Mouse (Mus musculus): ENCODE results near the gene Hbb-bt. TPM values are rescaled to one million over a fixed set of nuclear protein-coding genes. Genes with fewer than 3 reads are reported as not detected.
"Not testable (repeated sequence)": the region's sequence is repeated elsewhere in the genome, so short reads cannot be mapped to it uniquely, and the experiment has no call there.

Hbb-bt gene
- polyA plus RNA-seq, 1 experiment, result 261 TPM

DNA sequence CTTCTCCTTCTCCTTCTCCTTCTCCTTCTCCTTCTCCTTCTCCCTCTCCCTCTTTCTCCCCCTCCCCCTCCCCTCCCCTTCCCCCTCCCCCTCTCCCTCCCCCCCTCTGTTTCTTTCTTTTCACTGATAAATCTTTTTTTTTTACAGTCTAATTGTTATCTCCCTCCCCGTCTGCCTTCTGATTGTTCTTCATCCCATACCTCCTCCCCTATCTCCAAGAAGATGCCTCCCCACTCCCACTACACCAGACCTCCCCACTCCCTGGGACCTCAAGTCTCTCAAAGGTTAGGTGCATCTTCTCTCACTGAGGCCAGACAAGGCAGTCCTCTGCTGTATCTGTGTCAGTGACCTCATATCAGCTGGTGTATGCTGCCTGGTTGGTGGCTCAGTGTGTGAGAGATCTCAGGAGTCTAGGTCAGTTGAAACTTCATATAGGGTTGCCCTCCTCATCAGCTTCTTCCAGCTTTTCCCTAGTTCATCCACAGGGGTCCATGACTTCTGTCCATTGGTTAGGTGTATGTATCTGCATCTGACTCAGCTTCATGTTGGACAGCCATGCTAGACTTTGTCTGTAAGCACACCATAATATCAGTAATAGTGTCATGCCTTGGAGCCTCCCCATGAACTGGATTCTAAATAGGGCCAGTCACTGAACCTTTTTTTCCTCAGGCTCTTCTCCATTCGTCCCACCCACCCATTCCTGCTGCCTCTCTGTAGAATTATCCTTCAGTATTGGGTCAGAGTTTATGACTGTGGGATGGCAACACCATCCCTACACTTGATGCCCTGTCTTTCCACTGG lies 30.9 kb upstream of the Hbb-bt start:
- DNase-seq, result no peak
- no peaks in the 10 kb centered on the region for H3K27me3 ChIP-seq (ENCODE audit: control insufficient read depth, insufficient read depth, low read length)
- 71% methylated on average over 1 of the region's 2 CpGs for WGBS
- no peak overlapping the region for H3K27ac ChIP-seq (ENCODE audit: control insufficient read depth, insufficient read depth, low read length)
- no peak for TF ChIP-seq POLR2A (IDR thresholded peaks at IDR 0.05; ENCODE audit: control insufficient read depth, extremely low read depth, insufficient read depth, low read length, poor library complexity)
- TF ChIP-seq CTCF (IDR thresholded peaks at IDR 0.05; ENCODE audit: borderline replicate concordance, control insufficient read depth, extremely low read depth, insufficient read depth, low read length, poor library complexity), result no peak
- H3K4me3 ChIP-seq (ENCODE audit: control insufficient read depth, insufficient read depth, low read length), result no peak overlapping the region
- no peaks in the 10 kb centered on the region for H3K36me3 ChIP-seq (ENCODE audit: control insufficient read depth, insufficient read depth, low read length)
- no peaks in the 10 kb centered on the region for H3K4me1 ChIP-seq (replicated peaks; ENCODE audit: control insufficient read depth, insufficient read depth, low read length)

DNA sequence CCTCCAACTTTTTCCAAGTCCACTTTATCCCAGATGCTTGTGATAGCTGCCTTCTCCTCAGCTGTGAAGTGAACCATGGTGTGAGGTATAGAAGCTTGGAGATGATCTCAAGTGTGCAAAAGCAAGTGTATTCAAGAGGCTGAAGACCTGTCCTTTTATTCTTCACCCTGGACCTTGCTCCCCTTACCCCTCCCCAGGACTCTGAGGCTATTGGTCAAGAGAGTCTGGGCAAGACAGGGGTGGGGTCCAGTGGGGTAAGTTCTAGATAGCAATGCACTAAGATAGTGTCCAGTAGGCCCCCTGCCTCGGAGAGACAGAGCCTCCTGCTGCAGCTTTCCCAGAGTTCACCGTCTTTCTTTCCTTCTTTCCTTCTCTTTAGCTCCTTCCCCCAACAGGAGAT lies 29.2 kb upstream of the Hbb-bt start, which contains the start of gene Hbb-bh1:
TSS of gene Hbb-bh1 (minus strand) at position 131 of the 400 bp plus-strand sequence.
- no peak within 1 kb of the TSS for H3K27ac ChIP-seq (ENCODE audit: control insufficient read depth, insufficient read depth, low read length)
- H3K4me3 ChIP-seq (ENCODE audit: control insufficient read depth, insufficient read depth, low read length), result no peak within 1 kb of the TSS
- no peak for TF ChIP-seq CTCF (IDR thresholded peaks at IDR 0.05; ENCODE audit: borderline replicate concordance, control insufficient read depth, extremely low read depth, insufficient read depth, low read length, poor library complexity)
- no peak for TF ChIP-seq POLR2A (IDR thresholded peaks at IDR 0.05; ENCODE audit: control insufficient read depth, extremely low read depth, insufficient read depth, low read length, poor library complexity)
- WGBS, result 95% methylated on average over 2 of the region's 2 CpGs
- DNase-seq, result no peak
- H3K36me3 ChIP-seq (ENCODE audit: control insufficient read depth, insufficient read depth, low read length), result no peaks in the 10 kb centered on the region
- H3K4me1 ChIP-seq (replicated peaks; ENCODE audit: control insufficient read depth, insufficient read depth, low read length), result no peaks in the 10 kb centered on the region
- H3K27me3 ChIP-seq (ENCODE audit: control insufficient read depth, insufficient read depth, low read length), result no peaks in the 10 kb centered on the region

DNA sequence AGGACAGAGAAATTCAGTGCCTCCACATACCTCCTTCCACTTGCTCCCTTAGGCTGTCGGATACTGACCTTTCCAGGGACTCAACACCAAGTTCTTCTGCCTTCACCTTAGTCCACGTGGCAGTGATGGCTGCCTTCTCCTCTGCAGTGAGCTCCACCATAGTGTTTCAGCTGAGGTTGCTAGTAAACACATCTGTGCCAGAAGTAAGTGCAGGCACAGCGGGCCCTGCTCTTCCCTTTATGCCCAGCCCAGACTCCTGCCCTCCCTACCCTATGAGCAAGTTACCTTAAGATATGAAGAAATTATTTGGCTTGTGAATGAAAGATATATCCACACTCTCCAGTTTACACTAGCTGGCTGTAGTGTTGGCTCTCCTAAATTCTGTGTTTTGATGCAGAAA lies 26.5 kb upstream of the Hbb-bt start, which contains the start of gene Hbb-bh2:
TSS of gene Hbb-bh2 (minus strand) at position 253 of the 400 bp plus-strand sequence.
- no peak within 1 kb of the TSS for H3K4me3 ChIP-seq (ENCODE audit: control insufficient read depth, insufficient read depth, low read length)
- H3K36me3 ChIP-seq (ENCODE audit: control insufficient read depth, insufficient read depth, low read length), result no peaks in the 10 kb centered on the region
- H3K27me3 ChIP-seq (ENCODE audit: control insufficient read depth, insufficient read depth, low read length), result no peaks in the 10 kb centered on the region
- no peaks in the 10 kb centered on the region for H3K4me1 ChIP-seq (replicated peaks; ENCODE audit: control insufficient read depth, insufficient read depth, low read length)
- TF ChIP-seq POLR2A (IDR thresholded peaks at IDR 0.05; ENCODE audit: control insufficient read depth, extremely low read depth, insufficient read depth, low read length, poor library complexity), result no peak
- TF ChIP-seq CTCF (IDR thresholded peaks at IDR 0.05; ENCODE audit: borderline replicate concordance, control insufficient read depth, extremely low read depth, insufficient read depth, low read length, poor library complexity), result no peak
- H3K27ac ChIP-seq (ENCODE audit: control insufficient read depth, insufficient read depth, low read length), result no peak within 1 kb of the TSS
- no peak for DNase-seq
- 75% methylated on average over 3 of the region's 3 CpGs for WGBS

DNA sequence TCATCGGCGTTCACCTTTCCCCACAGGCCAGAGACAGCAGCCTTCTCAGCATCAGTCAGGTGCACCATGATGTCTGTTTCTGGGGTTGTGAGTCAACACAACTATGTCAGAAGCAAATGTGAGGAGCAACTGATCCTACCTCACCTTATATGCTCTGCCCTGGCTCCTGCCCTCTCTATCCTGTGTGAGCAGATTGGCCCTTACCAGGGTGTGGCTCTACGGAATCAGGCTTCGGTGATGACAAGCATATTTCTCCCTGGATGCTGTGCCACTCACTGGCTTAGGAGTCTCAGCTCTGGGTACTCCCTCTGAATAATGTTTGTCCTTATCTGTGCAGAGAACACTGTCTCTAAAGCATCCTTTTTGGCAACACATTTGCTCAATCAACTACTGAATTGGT lies 14.0 kb upstream of the Hbb-bt start, which contains the start of gene Hbb-bs:
TSS of gene Hbb-bs (minus strand) at position 289 of the 400 bp plus-strand sequence.
- no peaks in the 10 kb centered on the region for H3K4me1 ChIP-seq (replicated peaks; ENCODE audit: control insufficient read depth, insufficient read depth, low read length)
- no peak within 1 kb of the TSS for H3K27ac ChIP-seq (ENCODE audit: control insufficient read depth, insufficient read depth, low read length)
- H3K27me3 ChIP-seq (ENCODE audit: control insufficient read depth, insufficient read depth, low read length), result no peaks in the 10 kb centered on the region
- no peak for DNase-seq
- TF ChIP-seq CTCF (IDR thresholded peaks at IDR 0.05; ENCODE audit: borderline replicate concordance, control insufficient read depth, extremely low read depth, insufficient read depth, low read length, poor library complexity) (no peak), POLR2A (IDR thresholded peaks at IDR 0.05; ENCODE audit: control insufficient read depth, extremely low read depth, insufficient read depth, low read length, poor library complexity) (no peak)
- no peaks in the 10 kb centered on the region for H3K36me3 ChIP-seq (ENCODE audit: control insufficient read depth, insufficient read depth, low read length)
- no peak within 1 kb of the TSS for H3K4me3 ChIP-seq (ENCODE audit: control insufficient read depth, insufficient read depth, low read length)
- 97% methylated on average over 4 of the region's 4 CpGs for WGBS

DNA sequence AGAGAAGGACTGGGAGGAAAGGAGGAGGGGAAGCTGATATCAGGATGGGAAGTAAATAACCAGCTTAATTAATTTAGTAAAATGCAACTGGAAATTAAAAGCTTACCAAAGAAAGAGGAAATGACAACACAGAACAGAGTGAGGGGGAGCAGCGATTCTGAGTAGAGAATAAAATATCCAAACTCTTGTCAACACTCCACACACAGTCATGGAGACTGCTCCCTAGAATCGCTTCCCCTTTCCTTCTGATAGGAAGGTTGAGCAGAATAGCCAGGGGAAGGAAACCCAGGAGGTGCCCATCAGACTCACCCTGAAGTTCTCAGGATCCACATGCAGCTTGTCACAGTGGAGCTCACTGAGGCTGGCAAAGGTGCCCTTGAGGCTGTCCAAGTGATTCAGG lies 13.3 kb upstream of the Hbb-bt start:
- not testable (repeated sequence) for H3K36me3 ChIP-seq (ENCODE audit: control insufficient read depth, insufficient read depth, low read length); DNase-seq; H3K4me3 ChIP-seq (ENCODE audit: control insufficient read depth, insufficient read depth, low read length); H3K27me3 ChIP-seq (ENCODE audit: control insufficient read depth, insufficient read depth, low read length); H3K4me1 ChIP-seq (replicated peaks; ENCODE audit: control insufficient read depth, insufficient read depth, low read length); H3K27ac ChIP-seq (ENCODE audit: control insufficient read depth, insufficient read depth, low read length)
- WGBS, result no CpG with 5 or more reads among the region's 2 CpGs

DNA sequence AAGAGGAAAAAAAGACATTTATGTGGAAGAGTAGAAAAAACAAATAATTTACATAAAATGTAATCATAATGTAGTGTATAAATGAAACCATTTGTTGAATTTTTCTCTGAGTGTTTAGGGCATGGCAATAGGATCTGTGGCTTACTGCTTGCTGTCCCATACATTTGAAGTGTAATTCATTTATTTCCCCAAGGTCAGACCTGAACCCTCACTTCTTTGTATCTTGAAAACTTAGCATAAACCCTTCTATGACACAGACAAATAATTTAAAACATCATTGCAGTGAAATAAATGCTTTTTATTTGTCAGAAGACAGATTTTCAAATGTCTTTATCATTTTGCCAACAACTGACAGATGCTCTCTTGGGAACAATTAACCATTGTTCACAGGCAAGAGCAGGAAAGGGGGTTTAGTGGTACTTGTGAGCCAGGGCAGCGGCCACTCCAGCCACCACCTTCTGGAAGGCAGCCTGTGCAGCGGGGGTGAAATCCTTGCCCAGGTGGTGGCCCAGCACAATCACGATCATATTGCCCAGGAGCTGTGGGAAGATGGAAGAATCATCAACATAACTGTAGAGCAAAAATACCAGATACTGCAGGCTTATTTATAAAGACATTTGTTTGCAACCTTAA lies 12.6 kb upstream of the Hbb-bt start:
- 87% methylated on average over 3 of the region's 3 CpGs for WGBS
- no peaks in the 10 kb centered on the region for H3K27me3 ChIP-seq (ENCODE audit: control insufficient read depth, insufficient read depth, low read length)
- no peak overlapping the region for H3K4me3 ChIP-seq (ENCODE audit: control insufficient read depth, insufficient read depth, low read length)
- H3K4me1 ChIP-seq (replicated peaks; ENCODE audit: control insufficient read depth, insufficient read depth, low read length), result no peaks in the 10 kb centered on the region
- no peak for DNase-seq
- H3K36me3 ChIP-seq (ENCODE audit: control insufficient read depth, insufficient read depth, low read length), result no peaks in the 10 kb centered on the region
- no peak overlapping the region for H3K27ac ChIP-seq (ENCODE audit: control insufficient read depth, insufficient read depth, low read length)
- TF ChIP-seq CTCF (IDR thresholded peaks at IDR 0.05; ENCODE audit: borderline replicate concordance, control insufficient read depth, extremely low read depth, insufficient read depth, low read length, poor library complexity), result no peak
- TF ChIP-seq POLR2A (IDR thresholded peaks at IDR 0.05; ENCODE audit: control insufficient read depth, extremely low read depth, insufficient read depth, low read length, poor library complexity), result no peak
